Mouse (Mus musculus) skeletal muscle tissue, postnatal 0 days (tissue): ENCODE measurements around the gene Npepps. TPM values are rescaled to one million over a fixed set of nuclear protein-coding genes. Genes with fewer than 3 reads are reported as not detected.

Experiments
- polyA plus RNA-seq: library from polyadenylated mRNA; unstranded; fragments of >200 nt; fragmentation: Nextera tagmentation; extraction: Ambion mirVana; gene quantifications from 2 replicates; pipeline ENCODE4 v1.2.1, GENCODE M21; 2015

Npepps gene
- 40.3 and 42.1 TPM in 2 replicates for polyA plus RNA-seq

DNA sequence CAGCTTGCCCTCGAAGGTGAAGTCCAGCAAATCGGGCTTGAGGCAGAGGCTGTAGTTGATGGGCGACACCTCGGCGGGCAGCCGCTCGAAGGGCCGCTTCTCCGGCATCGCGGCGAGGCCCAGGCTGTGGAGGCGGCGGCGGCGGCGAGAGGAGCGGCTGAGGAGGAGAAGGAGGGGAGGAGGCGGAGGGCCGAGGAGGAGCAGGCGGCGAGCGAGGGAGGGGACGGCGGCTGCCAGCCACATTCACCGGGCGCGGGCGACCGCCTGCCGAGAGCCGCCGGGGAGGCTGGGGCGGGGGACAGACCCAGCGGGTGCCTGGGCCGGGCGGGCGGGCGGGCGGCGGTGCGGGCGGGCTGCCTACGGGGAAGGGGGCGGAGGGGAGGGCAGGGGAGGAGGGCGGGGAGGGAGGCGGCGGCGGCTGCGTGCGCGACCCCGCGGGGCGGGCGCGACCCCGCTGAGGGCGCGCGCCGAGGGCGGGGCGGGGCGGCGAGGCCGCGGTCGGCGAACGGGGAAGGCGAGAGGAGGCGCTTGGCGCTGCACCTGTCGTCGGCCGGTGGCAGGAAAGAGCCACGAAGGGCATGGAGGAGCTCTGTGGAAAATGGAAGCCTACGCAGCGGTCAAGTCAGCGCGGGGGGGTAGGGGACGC is at the start of gene Npepps:
Gene Npepps, minus strand, starts transcription at position 423 of the 646 bp plus-strand sequence.

DNA sequence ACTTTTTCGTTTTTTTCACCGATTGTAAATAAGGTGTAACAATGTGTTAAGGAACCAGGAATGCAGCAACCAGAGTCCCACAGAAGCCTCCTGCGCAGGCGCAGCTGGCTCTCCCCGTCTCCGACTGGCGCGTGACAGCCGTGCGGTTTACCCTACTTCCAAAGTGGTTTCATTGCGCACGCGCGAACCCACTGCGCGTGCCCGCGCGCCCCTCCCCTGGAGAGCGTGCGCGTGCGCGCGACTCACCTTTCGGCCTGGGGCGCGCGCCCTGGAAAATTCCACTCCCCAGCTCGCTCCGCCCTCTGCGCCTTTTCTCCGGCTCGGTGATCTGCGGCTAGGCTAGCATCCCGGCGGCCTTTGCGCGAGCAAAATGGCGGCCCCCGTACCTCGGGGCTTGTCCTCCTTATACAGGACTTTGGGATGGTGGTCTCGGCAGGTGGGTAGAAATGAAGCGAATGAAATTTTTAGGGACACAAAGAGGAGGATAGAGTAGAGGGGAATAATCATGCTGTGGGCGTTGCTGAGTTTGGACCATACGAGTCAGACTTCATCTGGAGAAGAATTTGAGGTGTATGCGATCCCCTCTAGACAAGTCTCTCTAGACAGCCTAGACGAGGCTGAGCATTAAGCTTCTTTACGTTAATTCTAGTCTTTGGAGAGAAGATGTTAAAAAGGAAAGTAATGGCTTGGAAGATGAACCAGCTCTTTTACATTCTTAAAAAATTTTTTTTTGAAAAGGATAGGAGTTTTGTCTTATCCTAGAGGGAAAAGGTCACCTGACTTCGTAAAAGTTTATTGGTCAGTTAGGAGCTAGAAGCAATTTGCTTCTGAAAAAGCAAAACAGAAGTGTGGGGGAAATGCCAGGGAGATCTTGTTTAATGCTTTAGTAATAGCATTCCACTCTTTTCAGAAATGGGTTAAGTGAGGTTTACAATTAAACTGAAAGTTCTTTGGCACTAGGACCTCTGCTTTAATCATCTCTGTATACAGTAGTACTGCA is 35.4 kb upstream of the Npepps start, which contains the start of gene Mrpl45:
Gene Mrpl45, plus strand, starts transcription at position 213 of the 1,000 bp plus-strand sequence.

DNA sequence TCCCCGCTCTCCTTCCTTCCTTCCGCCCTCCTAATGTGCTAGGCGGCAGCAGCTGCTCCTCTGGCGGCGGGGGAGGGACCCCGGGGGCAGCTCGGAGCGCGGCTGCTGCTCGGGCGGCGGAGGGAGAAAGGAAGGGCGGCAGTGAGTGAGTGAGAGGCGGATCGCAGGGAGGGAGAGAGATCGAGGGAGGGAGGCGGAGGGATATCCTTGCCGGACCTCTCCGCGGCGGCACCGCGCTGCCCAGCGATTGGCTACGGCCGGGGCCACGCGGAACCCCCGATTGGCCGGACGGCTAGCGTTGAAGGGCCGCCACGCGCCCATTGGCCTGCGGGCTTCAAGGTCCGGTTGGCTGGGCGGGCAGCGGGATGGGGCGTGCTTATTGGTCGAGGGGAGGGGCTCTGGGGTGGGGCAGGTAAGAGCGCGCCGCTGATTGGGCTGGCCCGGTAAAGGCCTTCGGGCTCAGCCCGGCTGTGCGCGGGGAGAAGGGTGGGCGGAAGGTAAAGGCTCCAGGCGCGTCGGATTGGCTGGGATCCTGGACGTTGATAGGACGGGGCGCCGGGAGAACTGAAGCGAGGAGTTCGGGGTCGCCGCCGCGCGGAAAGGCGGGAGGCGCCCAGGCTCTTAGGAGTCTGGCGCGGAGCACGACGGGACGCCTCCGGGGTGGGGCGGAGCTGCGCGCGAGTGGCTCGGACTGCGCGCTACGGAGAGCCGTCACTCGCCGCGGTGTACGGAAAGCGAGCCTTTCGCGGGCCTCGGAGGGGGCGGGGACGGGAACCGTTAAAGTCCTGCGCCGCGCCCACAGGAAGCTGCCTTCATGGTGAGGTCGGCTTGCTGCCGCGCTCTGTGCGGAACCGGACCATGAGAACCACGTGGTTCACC is 92.4 kb downstream of the Npepps start, which contains the start of gene Kpnb1:
Gene Kpnb1, minus strand, starts transcription at position 118 of the 879 bp plus-strand sequence.

Other genes starting within 250 kb of the Npepps start
- 0.16 and 0.50 TPM in 2 replicates for gene Lrrc46, start 239.2 kb downstream of the Npepps start, polyA plus RNA-seq
- gene Mrpl10, start 239.1 kb downstream of the Npepps start, polyA plus RNA-seq = 64.1 and 67.5 TPM in 2 replicates
- gene Osbpl7, start 230.0 kb downstream of the Npepps start, polyA plus RNA-seq = 2.8 and 3.6 TPM in 2 replicates
- 0.54 and 0.55 TPM in 2 replicates for gene Tbx21, start 165.3 kb downstream of the Npepps start, polyA plus RNA-seq
- 2.8 and 3.7 TPM in 2 replicates for gene Tbkbp1, start 129.1 kb downstream of the Npepps start, polyA plus RNA-seq
- gene Kpnb1, start 92.8 kb downstream of the Npepps start, polyA plus RNA-seq = 15.3 and 15.6 TPM in 2 replicates
- gene Mrpl45, start 35.1 kb upstream of the Npepps start, polyA plus RNA-seq = 42.4 and 47.6 TPM in 2 replicates
- 0.06 and 0.08 TPM in 2 replicates for gene Gpr179, start 71.4 kb upstream of the Npepps start, polyA plus RNA-seq
- gene Socs7, start 81.9 kb upstream of the Npepps start, polyA plus RNA-seq = 4.2 and 4.7 TPM in 2 replicates
- gene Arhgap23, start 134.9 kb upstream of the Npepps start, polyA plus RNA-seq = 3.6 and 5.3 TPM in 2 replicates
- 0.28 and 0.44 TPM in 2 replicates for gene 4933428G20Rik, start 219.7 kb upstream of the Npepps start, polyA plus RNA-seq